Mouse (Mus musculus) embryonic facial prominence, embryonic 10.5 days (tissue): Measurements from ENCODE around the gene Cfap58. TPM values are rescaled to one million over a fixed set of nuclear protein-coding genes. Genes with fewer than 3 reads are reported as not detected.

Source experiments
- DNase-seq: peaks from one replicate; pipeline ENCODE4 v3.0.0-alpha.2; 2017; ENCODE audit warnings: low spot score
- H3K27ac ChIP-seq: fragments of 300-500 bp; sonication (generic); replicated peaks from 2 replicates; pipeline ENCODE4 v1.5.1; 2016; ENCODE audit warnings: mild to moderate bottlenecking
- H3K27me3 ChIP-seq: fragments of 300-500 bp; sonication (generic); replicated peaks from 2 replicates; pipeline ENCODE4 v1.6.1; 2016; ENCODE audit warnings: low read depth, mild to moderate bottlenecking; ENCODE audit not compliant: poor library complexity, severe bottlenecking
- H3K36me3 ChIP-seq: fragments of 300-500 bp; sonication (generic); replicated peaks from 2 replicates; pipeline ENCODE4 v1.6.1; 2016; ENCODE audit warnings: mild to moderate bottlenecking, moderate library complexity
- H3K4me1 ChIP-seq: fragments of 300-500 bp; sonication (generic); 2 replicates; pipeline ENCODE4 v1.6.1; 2016
- H3K4me3 ChIP-seq: fragments of 300-500 bp; sonication (generic); 2 replicates; pipeline ENCODE4 v1.5.1; 2016; ENCODE audit warnings: mild to moderate bottlenecking, moderate library complexity
- H3K9me3 ChIP-seq: fragments of 300-500 bp; sonication (generic); 2 replicates; pipeline ENCODE4 v1.6.1; 2016; ENCODE audit warnings: mild to moderate bottlenecking
- WGBS: fragments of 180-500 bp; shearing (Covaris S2); methylation state at CpG from one replicate; pipeline ENCODE4 v1.1.7; 2016; 5-methylcytosine and 5-hydroxymethylcytosine counted together
- polyA plus RNA-seq: library from polyadenylated mRNA; unstranded; fragments of >200 nt; fragmentation: Nextera tagmentation; extraction: Ambion mirVana; gene quantifications from 2 replicates; pipeline ENCODE4 v1.2.1, GENCODE M21; 2016

Cfap58 gene
- polyA plus RNA-seq, 1 experiment from 2014 or later, result not detected

GRCm38 (mm10) chr19:47988880-47989574, 51.6 kb downstream of the Cfap58 start:
- WGBS, result 72% methylated on average over 13 of the region's 13 CpGs
- no peak overlapping the region for H3K4me3 ChIP-seq
- no peak for DNase-seq
- no peak overlapping the region for H3K27ac ChIP-seq
- no peaks in the 10 kb centered on the region for H3K9me3 ChIP-seq
- no peaks in the 10 kb centered on the region for H3K36me3 ChIP-seq
- H3K27me3 ChIP-seq, result no peaks in the 10 kb centered on the region
- H3K4me1 ChIP-seq, result no peaks in the 10 kb centered on the region

GRCm38 (mm10) chr19:47989575-47989891, 52.1 kb downstream of the Cfap58 start:
- H3K27me3 ChIP-seq, result no peaks in the 10 kb centered on the region
- no peaks in the 10 kb centered on the region for H3K36me3 ChIP-seq
- H3K27ac ChIP-seq, result no peak overlapping the region
- no peaks in the 10 kb centered on the region for H3K9me3 ChIP-seq
- H3K4me3 ChIP-seq, result no peak overlapping the region
- 89% methylated on average over 4 of the region's 4 CpGs for WGBS
- DNase-seq, result no peak
- H3K4me1 ChIP-seq, result no peaks in the 10 kb centered on the region

GRCm38 (mm10) chr19:48001240-48001639, 63.8 kb downstream of the Cfap58 start:
- DNase-seq, result no peak
- Histone ChIP-seq H3K36me3 (no peaks in the 10 kb centered on the region), H3K9me3 (no peaks in the 10 kb centered on the region), H3K4me3 (no peak overlapping the region), H3K4me1 (peaks cover 8% of the 10 kb centered on the region), H3K27me3 (no peaks in the 10 kb centered on the region), H3K27ac (no peak overlapping the region; the same call in 1 of the 2 replicates)
- WGBS, result 85% methylated on average over 13 of the region's 13 CpGs

GRCm38 (mm10) chr19:48001774-48002173, 64.3 kb downstream of the Cfap58 start:
- no peaks in the 10 kb centered on the region for H3K27me3 ChIP-seq
- 91% methylated on average over 11 of the region's 11 CpGs for WGBS
- H3K4me3 ChIP-seq, result no peak overlapping the region
- H3K9me3 ChIP-seq, result no peaks in the 10 kb centered on the region
- DNase-seq, result no peak
- H3K36me3 ChIP-seq, result no peaks in the 10 kb centered on the region
- H3K27ac ChIP-seq, result no peak overlapping the region
- H3K4me1 ChIP-seq, result peaks cover 8% of the 10 kb centered on the region

- H3K36me3 ChIP-seq, result no peaks in the 10 kb centered on the region
- no peaks in the 10 kb centered on the region for H3K9me3 ChIP-seq
- no peaks in the 10 kb centered on the region for H3K27me3 ChIP-seq
- H3K27ac ChIP-seq, result no peak overlapping the region
- no peak overlapping the region for H3K4me3 ChIP-seq
- 68% methylated on average over 12 of the region's 12 CpGs for WGBS
- H3K4me1 ChIP-seq, result peaks cover 11% of the 10 kb centered on the region
- no peak for DNase-seq
Measured at GRCm38 (mm10) chr19:48008771-48009413, 71.4 kb downstream of the Cfap58 start.

- H3K4me1 ChIP-seq, result peaks cover 11% of the 10 kb centered on the region
- WGBS, result 82% methylated on average over 15 of the region's 15 CpGs
- no peaks in the 10 kb centered on the region for H3K27me3 ChIP-seq
- H3K4me3 ChIP-seq, result no peak overlapping the region
- no peak overlapping the region for H3K27ac ChIP-seq
- H3K9me3 ChIP-seq, result no peaks in the 10 kb centered on the region
- no peaks in the 10 kb centered on the region for H3K36me3 ChIP-seq
- DNase-seq, result no peak
Measured at GRCm38 (mm10) chr19:48009586-48010331, 72.3 kb downstream of the Cfap58 start.

GRCm38 (mm10) chr19:48020103-48020502, 82.6 kb downstream of the Cfap58 start:
- no peak for DNase-seq
- Histone ChIP-seq H3K4me3 (no peak overlapping the region), H3K27me3 (no peaks in the 10 kb centered on the region), H3K27ac (no peak overlapping the region), H3K4me1 (no peaks in the 10 kb centered on the region), H3K9me3 (no peaks in the 10 kb centered on the region), H3K36me3 (no peaks in the 10 kb centered on the region)
- 68% methylated on average over 13 of the region's 13 CpGs for WGBS

- no peaks in the 10 kb centered on the region for H3K27me3 ChIP-seq
- H3K4me3 ChIP-seq, result no peak overlapping the region
- no peak overlapping the region for H3K27ac ChIP-seq
- H3K9me3 ChIP-seq, result no peaks in the 10 kb centered on the region
- 88% methylated on average over 15 of the region's 15 CpGs for WGBS
- DNase-seq, result no peak
- H3K36me3 ChIP-seq, result no peaks in the 10 kb centered on the region
- no peaks in the 10 kb centered on the region for H3K4me1 ChIP-seq
Measured at GRCm38 (mm10) chr19:48021435-48021834, 84.0 kb downstream of the Cfap58 start.

GRCm38 (mm10) chr19:48022763-48023162, 85.3 kb downstream of the Cfap58 start:
- 91% methylated on average over 5 of the region's 5 CpGs for WGBS

GRCm38 (mm10) chr19:48023726-48024125, 86.3 kb downstream of the Cfap58 start:
- no peak overlapping the region for H3K4me3 ChIP-seq
- WGBS, result 91% methylated on average over 10 of the region's 10 CpGs
- DNase-seq, result no peak

More at GRCm38 (mm10) chr19:48022763-48023162, 85.3 kb downstream of the Cfap58 start:
- Histone ChIP-seq H3K4me3 (no peak overlapping the region), H3K4me1 (0 out of 2 replicates have a peak, but pooled peaks cover 6% of the 10 kb centered on the region), H3K9me3 (no peaks in the 10 kb centered on the region), H3K27me3 (no peaks in the 10 kb centered on the region), H3K36me3 (no peaks in the 10 kb centered on the region), H3K27ac (no peak overlapping the region)
- no peak for DNase-seq

GRCm38 (mm10) chr19:48025366-48025765, 87.9 kb downstream of the Cfap58 start:
- H3K27ac ChIP-seq, result no peak overlapping the region
- no peak for DNase-seq
- no peaks in the 10 kb centered on the region for H3K9me3 ChIP-seq
- no peaks in the 10 kb centered on the region for H3K27me3 ChIP-seq
- H3K4me3 ChIP-seq, result no peak overlapping the region
- H3K4me1 ChIP-seq, result 0 out of 2 replicates have a peak, but pooled peaks cover 6% of the 10 kb centered on the region
- WGBS, result 81% methylated on average over 8 of the region's 8 CpGs
- no peaks in the 10 kb centered on the region for H3K36me3 ChIP-seq

More at GRCm38 (mm10) chr19:48023726-48024125, 86.3 kb downstream of the Cfap58 start:
- no peaks in the 10 kb centered on the region for H3K9me3 ChIP-seq
- H3K27me3 ChIP-seq, result no peaks in the 10 kb centered on the region
- H3K27ac ChIP-seq, result no peak overlapping the region
- no peaks in the 10 kb centered on the region for H3K36me3 ChIP-seq
- 0 out of 2 replicates have a peak, but pooled peaks cover 6% of the 10 kb centered on the region for H3K4me1 ChIP-seq

- no peak overlapping the region for H3K4me3 ChIP-seq
- no peak overlapping the region for H3K27ac ChIP-seq
- no peak for DNase-seq
Measured at GRCm38 (mm10) chr19:48026882-48027281, 89.4 kb downstream of the Cfap58 start.

More at GRCm38 (mm10) chr19:48026882-48027281, 89.4 kb downstream of the Cfap58 start:
- no peaks in the 10 kb centered on the region for H3K27me3 ChIP-seq
- WGBS, result 85% methylated on average over 2 of the region's 2 CpGs
- H3K4me1 ChIP-seq, result 0 out of 2 replicates have a peak, but pooled peaks cover 6% of the 10 kb centered on the region
- H3K9me3 ChIP-seq, result no peaks in the 10 kb centered on the region
- no peaks in the 10 kb centered on the region for H3K36me3 ChIP-seq
